Mouse (Mus musculus) G1E (cell line): ENCODE results near the gene Camta1. TPM values are rescaled to one million over a fixed set of nuclear protein-coding genes. Genes with fewer than 3 reads are reported as not detected.
"Not testable (repeated sequence)": the region's sequence is repeated elsewhere in the genome, so short reads cannot be mapped to it uniquely, and the experiment has no call there.

ENCODE experiments used
- ATAC-seq: 2 replicates; pipeline ENCODE4 v1.8.0; 2016; ENCODE audit warnings: mild to moderate bottlenecking; ENCODE audit not compliant: insufficient number of reproducible peaks, poor library complexity, low FRiP score, severe bottlenecking; ENCODE audit errors: extremely low read depth
- DNase-seq: peaks from one replicate; pipeline ENCODE4 v3.0.0; 2012; ENCODE audit warnings: low spot score
- H3K27me3 ChIP-seq: 2 replicates; pipeline ENCODE4 v1.6.1; 2012; ENCODE audit warnings: mild to moderate bottlenecking, low read length, inconsistent platforms; ENCODE audit not compliant: insufficient read depth
- H3K36me3 ChIP-seq: replicated peaks from 2 replicates; pipeline ENCODE3; 2012; ENCODE audit warnings: mild to moderate bottlenecking, inconsistent platforms
- H3K4me1 ChIP-seq: 2 replicates; pipeline ENCODE4 v1.6.1; 2012; ENCODE audit warnings: low read depth, low read length, inconsistent platforms, mixed read lengths; ENCODE audit not compliant: insufficient read depth
- H3K4me3 ChIP-seq: 2 replicates; pipeline ENCODE4 v1.5.1; 2012; ENCODE audit warnings: low read depth, mild to moderate bottlenecking, inconsistent platforms, low read length, moderate library complexity, mixed read lengths
- H3K9me3 ChIP-seq: replicated peaks from 2 replicates; pipeline ENCODE4 v1.6.1; 2012; ENCODE audit warnings: inconsistent platforms
- CTCF ChIP-seq: IDR thresholded peaks from 2 replicates; pipeline ENCODE4 v1.5.1; 2012; ENCODE audit warnings: low read depth, low read length, inconsistent platforms, mixed read lengths
- GATA1 ChIP-seq: IDR thresholded peaks from 2 replicates; pipeline ENCODE4 v1.6.1; 2012; ENCODE audit warnings: borderline replicate concordance, low read length, inconsistent platforms, mixed read lengths
- GATA2 ChIP-seq: IDR thresholded peaks from 2 replicates; pipeline ENCODE4 v1.6.1; 2012; ENCODE audit warnings: low read depth, low read length, inconsistent platforms, borderline replicate concordance
- POLR2AphosphoS5 ChIP-seq: IDR thresholded peaks from 2 replicates; pipeline ENCODE4 v1.6.1; 2012; ENCODE audit warnings: low read depth, low read length, inconsistent platforms; ENCODE audit not compliant: insufficient replicate concordance
- TAL1 ChIP-seq: conservative IDR thresholded peaks from 2 replicates; pipeline ENCODE4 v1.6.1; 2012; ENCODE audit warnings: low read depth, low read length, inconsistent platforms, mixed read lengths
- polyA plus RNA-seq: library from polyadenylated mRNA; stranded (reverse); fragments of >175 nt; gene quantifications from 2 replicates; pipeline ENCODE4 v1.2.3, GENCODE M21; 2012
- total RNA-seq, 2 experiments: library from RNA; stranded (forward) in 1 of 2; stranded (reverse) in 1 of 2; fragments of 200-1000 nt in 1 of 2; fragments of >200 nt in 1 of 2; fragmentation: Nextera tagmentation in 1 of 2; gene quantifications; 2 replicates each; pipeline ENCODE4 v1.2.3; 2014 to 2017

The Camta1 gene
- total and polyA plus RNA-seq, 3 experiments = 10.8 to 113 (median 25.7) TPM

DNA sequence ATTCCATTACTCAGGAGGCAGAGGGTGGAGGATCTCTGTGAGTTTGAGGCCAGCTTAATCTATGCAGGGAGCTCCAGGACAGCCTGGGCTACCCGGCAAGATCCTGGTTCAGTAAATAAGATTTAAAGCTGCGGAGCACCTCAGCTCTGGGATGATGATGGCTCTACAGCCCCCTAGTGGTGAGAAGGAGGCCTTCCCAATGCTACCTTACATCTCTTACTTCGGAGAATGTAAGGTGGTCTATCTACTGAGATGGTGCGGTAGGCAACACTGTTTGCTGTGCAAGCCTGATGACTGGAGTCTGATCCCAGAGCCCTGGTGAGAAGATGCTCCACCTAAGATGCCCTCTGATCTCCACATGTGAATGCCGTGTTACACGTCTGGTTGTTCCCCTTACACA, 834.7 kb downstream of the Camta1 start:
- ATAC-seq (no peak; the same call in 1 of the 2 replicates), DNase-seq (peak; percentile 12)
- H3K9me3 ChIP-seq = no peaks in the 10 kb centered on the region
- TF ChIP-seq GATA2 (no peak), CTCF (peak; percentile 64)
- H3K4me3 ChIP-seq = no peak overlapping the region
- H3K27me3 ChIP-seq = no peaks in the 10 kb centered on the region
- H3K36me3 ChIP-seq = peaks cover 37% of the 10 kb centered on the region
- H3K4me1 ChIP-seq = no peaks in the 10 kb centered on the region

DNA sequence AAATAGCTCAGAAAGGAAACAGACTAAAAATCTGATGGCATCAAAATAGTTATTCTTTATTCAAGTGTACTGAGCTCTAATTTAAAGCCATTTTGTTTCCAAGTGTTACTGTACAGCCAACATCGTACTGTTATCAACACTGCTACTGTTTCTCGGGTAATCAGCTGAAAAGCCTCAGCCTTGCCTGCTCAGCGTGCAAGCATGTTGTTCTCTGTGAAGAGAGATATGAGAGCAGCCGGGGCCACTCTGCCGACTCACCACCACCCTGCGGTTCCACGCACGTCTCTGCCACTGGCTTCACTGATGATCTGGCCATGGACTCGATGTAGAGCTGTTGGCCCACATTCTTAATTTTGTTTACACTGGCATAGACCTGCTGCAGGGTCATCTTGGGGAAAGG, 837.5 kb downstream of the Camta1 start:
- DNase-seq = no peak
- TF ChIP-seq CTCF (no peak), POLR2AphosphoS5 (no peak), GATA2 (no peak), GATA1 (no peak), TAL1 (no peak)
- H3K9me3 ChIP-seq = no peaks in the 10 kb centered on the region
- peaks cover 34% of the 10 kb centered on the region for H3K36me3 ChIP-seq
- ATAC-seq = no peak
- no peaks in the 10 kb centered on the region for H3K4me1 ChIP-seq
- H3K27me3 ChIP-seq = no peaks in the 10 kb centered on the region
- no peak overlapping the region for H3K4me3 ChIP-seq

DNA sequence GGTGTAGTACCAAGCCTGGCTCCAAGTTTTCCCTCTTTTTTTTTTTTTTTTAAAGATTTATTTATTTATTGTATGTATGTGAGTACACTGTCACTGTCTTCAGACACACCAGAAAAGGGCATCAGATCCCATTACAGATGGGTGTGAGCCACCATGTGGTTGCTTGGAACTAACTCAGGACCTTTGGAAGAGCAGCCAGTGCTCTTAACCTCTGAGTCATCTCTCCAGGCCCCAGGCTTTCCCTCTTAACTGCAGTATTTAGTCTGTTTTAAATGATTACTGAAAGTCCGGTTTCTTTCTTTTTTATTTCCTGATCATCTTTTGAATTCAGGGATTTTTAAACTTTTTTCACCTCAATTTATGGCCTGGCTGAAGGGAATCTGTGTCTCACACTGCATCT, 844.3 kb downstream of the Camta1 start:
- not testable (repeated sequence) for H3K27me3 ChIP-seq, H3K9me3 ChIP-seq, H3K4me3 ChIP-seq, ATAC-seq, H3K4me1 ChIP-seq, DNase-seq
- H3K36me3 ChIP-seq = peaks cover 14% of the 10 kb centered on the region

DNA sequence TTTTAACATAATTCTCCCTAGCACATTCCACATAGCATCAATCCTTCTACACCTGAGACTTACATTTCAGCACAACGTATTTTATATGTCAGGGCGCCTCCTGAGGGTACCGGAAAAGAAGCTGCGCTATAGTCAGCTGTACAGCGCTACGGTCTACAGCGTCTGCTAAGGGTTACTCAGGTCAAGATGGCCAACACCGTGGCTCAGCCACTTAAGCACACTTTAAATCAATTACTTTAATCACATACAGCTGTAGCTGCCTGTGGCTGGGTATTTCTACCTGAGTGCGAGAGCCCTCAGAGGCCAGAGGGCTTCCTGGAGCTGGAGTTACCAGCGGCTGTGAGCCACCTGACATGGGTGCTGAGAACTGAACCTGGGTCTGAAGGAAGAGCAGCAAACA, 845.7 kb downstream of the Camta1 start:
- Histone ChIP-seq H3K9me3 (no peaks in the 10 kb centered on the region), H3K4me3 (no peak overlapping the region), H3K27me3 (no peaks in the 10 kb centered on the region), H3K36me3 (peaks cover 13% of the 10 kb centered on the region), H3K4me1 (no peaks in the 10 kb centered on the region)
- no peak for DNase-seq
- TF ChIP-seq POLR2AphosphoS5 (no peak), CTCF (no peak), GATA2 (no peak), GATA1 (no peak), TAL1 (no peak)
- no peak for ATAC-seq

DNA sequence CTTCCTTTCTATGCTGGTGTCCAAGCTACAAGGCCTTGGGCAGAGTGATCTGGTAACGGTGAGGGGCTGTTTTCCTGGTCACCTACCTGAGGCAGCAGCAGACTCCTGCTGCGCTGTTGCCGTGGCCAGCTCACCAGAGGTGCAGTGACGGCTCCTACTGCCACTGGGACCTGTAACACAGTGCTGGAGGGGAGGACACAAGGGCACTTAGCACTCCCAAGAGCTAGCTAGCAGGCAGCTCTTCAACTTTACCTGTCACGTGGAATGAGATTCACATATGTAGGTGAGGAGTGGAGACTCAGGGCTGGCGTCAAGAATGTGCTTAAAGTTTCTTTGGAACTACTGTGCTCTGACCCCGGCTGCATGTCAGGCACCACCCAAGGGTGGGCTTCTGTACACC, 851.4 kb downstream of the Camta1 start:
- ATAC-seq = no peak
- Histone ChIP-seq H3K4me1 (no peaks in the 10 kb centered on the region), H3K4me3 (no peak overlapping the region), H3K9me3 (no peaks in the 10 kb centered on the region), H3K36me3 (peaks cover 8% of the 10 kb centered on the region), H3K27me3 (no peaks in the 10 kb centered on the region)
- DNase-seq = no peak
- no peak for TF ChIP-seq TAL1
- TF ChIP-seq GATA1 = no peak
- no peak for TF ChIP-seq GATA2
- TF ChIP-seq CTCF = no peak
- TF ChIP-seq POLR2AphosphoS5 = no peak

DNA sequence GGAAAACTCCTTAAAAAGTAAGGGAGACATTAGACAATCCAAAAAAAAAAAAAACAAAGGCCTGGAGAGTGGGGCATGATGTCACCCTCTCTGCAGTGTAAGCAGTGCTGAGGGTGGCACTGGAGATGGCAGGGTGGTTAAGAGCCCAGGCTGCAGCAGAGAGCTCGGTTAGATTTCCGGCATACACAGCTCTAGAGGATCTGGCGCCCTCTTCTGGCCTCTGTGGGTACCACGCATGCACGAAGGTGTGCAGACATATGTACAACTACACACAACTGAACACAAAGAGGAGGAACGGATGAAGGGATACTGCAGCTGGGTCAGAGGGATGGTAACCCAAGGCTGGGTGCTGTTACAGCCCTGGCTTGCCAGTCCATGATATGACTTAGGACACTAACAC, 854.7 kb downstream of the Camta1 start:
- no peak overlapping the region for H3K4me3 ChIP-seq
- no peaks in the 10 kb centered on the region for H3K36me3 ChIP-seq
- TF ChIP-seq GATA2 (no peak), CTCF (peak; percentile 69)
- DNase-seq = no peak
- no peaks in the 10 kb centered on the region for H3K4me1 ChIP-seq
- H3K27me3 ChIP-seq = no peaks in the 10 kb centered on the region
- ATAC-seq = peak; percentile 22; the same call in 1 of the 2 replicates
- H3K9me3 ChIP-seq = no peaks in the 10 kb centered on the region

DNA sequence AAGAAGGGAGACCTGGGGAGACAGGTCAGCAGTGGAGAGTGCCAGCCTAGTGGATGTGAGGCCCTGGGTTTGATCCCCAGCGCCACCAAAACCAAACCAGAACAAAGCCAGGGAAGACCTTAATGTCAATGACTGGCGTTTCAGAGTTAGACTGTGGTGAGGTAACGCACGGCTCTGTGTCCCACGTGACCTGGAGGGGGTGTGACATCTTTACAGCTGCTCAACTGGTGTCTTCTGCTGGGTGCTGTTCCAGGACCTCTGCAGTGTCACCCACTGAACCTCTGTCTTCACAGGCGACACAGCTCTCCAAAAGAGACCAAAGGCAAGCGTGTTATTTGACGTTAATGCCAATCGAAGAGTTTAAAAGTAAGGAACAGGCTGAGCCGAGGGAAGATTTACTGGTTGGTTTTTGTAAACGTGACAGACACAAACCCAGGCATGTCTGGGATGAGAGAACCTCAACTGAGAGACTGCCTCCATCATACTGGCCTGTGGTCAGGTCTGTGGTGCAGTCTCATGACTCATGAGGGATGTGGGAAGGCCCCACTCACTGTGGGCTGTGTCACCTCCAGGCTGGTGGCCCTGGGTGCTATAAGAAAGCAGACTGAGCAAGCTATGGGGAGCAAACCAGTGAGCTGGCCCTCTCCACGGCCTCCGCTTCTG, 855.9 kb downstream of the Camta1 start:
- no peak for TF ChIP-seq GATA2
- TF ChIP-seq CTCF = no peak
- no peak for TF ChIP-seq GATA1
- no peak for TF ChIP-seq TAL1
- TF ChIP-seq POLR2AphosphoS5 = no peak
- no peak overlapping the region for H3K4me3 ChIP-seq
- no peak for ATAC-seq
- H3K9me3 ChIP-seq = no peaks in the 10 kb centered on the region
- no peaks in the 10 kb centered on the region for H3K36me3 ChIP-seq
- DNase-seq = no peak
- H3K4me1 ChIP-seq = no peaks in the 10 kb centered on the region
- no peaks in the 10 kb centered on the region for H3K27me3 ChIP-seq
